Mouse (Mus musculus) neural tube, embryonic 10.5 days (tissue): ENCODE results near the gene Dmwd.

ENCODE experiments used
- DNase-seq: peaks from one replicate; pipeline ENCODE4 v3.0.0-alpha.2; 2017; ENCODE audit warnings: low spot score; ENCODE audit errors: extremely low spot score

Gene Dmwd

GRCm38 (mm10) chr7:19075723-19076585 lies at the start of gene Dmwd:
TSS of gene Dmwd (plus strand) at chr7:19076227.
- peak; percentile 99 for DNase-seq

GRCm38 (mm10) chr7:19028067-19028466 lies 48.0 kb upstream of the Dmwd start:
- no peak for DNase-seq

- peak; percentile 59 for DNase-seq
Measured at GRCm38 (mm10) chr7:19029084-19029653, 46.9 kb upstream of the Dmwd start.

GRCm38 (mm10) chr7:19031641-19032040 lies 44.4 kb upstream of the Dmwd start:
- DNase-seq: no peak

- DNase-seq: no peak
Measured at GRCm38 (mm10) chr7:19044616-19045015, 31.4 kb upstream of the Dmwd start.

- no peak for DNase-seq
Measured at GRCm38 (mm10) chr7:19046286-19047069, 29.5 kb upstream of the Dmwd start.

- DNase-seq: no peak
Measured at GRCm38 (mm10) chr7:19048006-19048527, 28.0 kb upstream of the Dmwd start.

GRCm38 (mm10) chr7:19049252-19049651 lies 26.8 kb upstream of the Dmwd start:
- no peak for DNase-seq

- no peak for DNase-seq
Measured at GRCm38 (mm10) chr7:19050172-19050571, 25.9 kb upstream of the Dmwd start.

- no peak for DNase-seq
Measured at GRCm38 (mm10) chr7:19051161-19051560, 24.9 kb upstream of the Dmwd start.

GRCm38 (mm10) chr7:19052345-19053135 lies 23.5 kb upstream of the Dmwd start:
- no peak for DNase-seq

- DNase-seq: no peak
Measured at GRCm38 (mm10) chr7:19053136-19053532, 22.9 kb upstream of the Dmwd start.

- peak; percentile 75 for DNase-seq
Measured at GRCm38 (mm10) chr7:19054047-19054776, 21.8 kb upstream of the Dmwd start, which contains the start of gene Rsph6a. TSS of gene Rsph6a (plus strand) at chr7:19054690.

GRCm38 (mm10) chr7:19054777-19055076 lies 21.3 kb upstream of the Dmwd start:
- no peak for DNase-seq

GRCm38 (mm10) chr7:19055108-19055507 lies 20.9 kb upstream of the Dmwd start:
- no peak for DNase-seq

- no peak for DNase-seq
Measured at GRCm38 (mm10) chr7:19057405-19057804, 18.6 kb upstream of the Dmwd start.

GRCm38 (mm10) chr7:19065896-19066295 lies 10.1 kb upstream of the Dmwd start:
- DNase-seq: no peak

- DNase-seq: no peak
Measured at GRCm38 (mm10) chr7:19067063-19067462, 9.0 kb upstream of the Dmwd start.

GRCm38 (mm10) chr7:19067935-19068334 lies 8.1 kb upstream of the Dmwd start:
- no peak for DNase-seq

GRCm38 (mm10) chr7:19068707-19069106 lies 7.3 kb upstream of the Dmwd start:
- peak; percentile 82 for DNase-seq
